Mouse (Mus musculus) cerebellum, adult 2 months (tissue): Measurements from ENCODE around the gene Sirpb1c.
"Not testable (repeated sequence)": the region's sequence is repeated elsewhere in the genome, so short reads cannot be mapped to it uniquely, and the experiment has no call there.

Source experiments
- CTCF ChIP-seq: fragments of 200-500 bp; IDR thresholded peaks from 2 replicates; pipeline ENCODE4 v1.5.1; 2011; ENCODE audit warnings: low read depth, mild to moderate bottlenecking, control low read depth, low read length, moderate library complexity, borderline replicate concordance; ENCODE audit not compliant: insufficient read depth
- POLR2A ChIP-seq: fragments of 200-500 bp; IDR thresholded peaks from 2 replicates; pipeline ENCODE4 v1.6.1; 2011; ENCODE audit warnings: low read length, control low read depth, borderline replicate concordance; ENCODE audit not compliant: insufficient read depth

- TF ChIP-seq POLR2A, CTCF: not testable (repeated sequence)
Measured at GRCm38 (mm10) chr3:15848280-15848679, at the start of gene Sirpb1c.
